Mouse (Mus musculus) spleen, adult 2 months (tissue): ENCODE results near the gene Dnah6.

Experiments
- CTCF ChIP-seq: fragments of 200-500 bp; IDR thresholded peaks from 2 replicates; pipeline ENCODE4 v1.5.1; 2011; ENCODE audit warnings: mild to moderate bottlenecking, inconsistent platforms; ENCODE audit not compliant: insufficient read depth, insufficient read length, insufficient replicate concordance; ENCODE audit errors: extremely low read depth
- POLR2A ChIP-seq: fragments of 200-500 bp; IDR thresholded peaks from 2 replicates; pipeline ENCODE4 v1.6.1; 2011; ENCODE audit warnings: low read depth, low read length, inconsistent platforms

DNA sequence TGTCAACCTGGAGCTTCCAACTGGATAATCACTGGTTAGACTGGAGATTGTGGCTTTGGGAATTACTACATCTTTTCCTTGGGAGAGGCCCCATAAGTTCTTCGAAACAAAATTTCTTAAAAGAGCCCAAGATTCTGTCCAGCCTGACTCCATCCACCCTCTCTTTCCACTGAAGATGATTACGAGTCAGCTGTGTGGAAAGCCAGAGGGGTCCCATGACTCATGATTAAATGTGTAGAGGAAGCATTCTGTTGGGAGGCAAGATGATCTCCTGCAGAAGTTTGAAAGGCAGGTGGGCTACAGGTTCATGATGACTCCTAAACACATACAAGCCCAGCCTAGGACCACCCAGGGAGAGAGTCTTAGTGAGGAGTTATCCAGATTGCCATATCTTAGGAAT, 66.0 kb downstream of the Dnah6 start:
- TF ChIP-seq CTCF (no peak), POLR2A (no peak)
